Mouse (Mus musculus) neural tube, embryonic 11.5 days (tissue): Measurements from ENCODE around the gene Gm12185. TPM values are rescaled to one million over a fixed set of nuclear protein-coding genes. Genes with fewer than 3 reads are reported as not detected.
"Not testable (repeated sequence)": the region's sequence is repeated elsewhere in the genome, so short reads cannot be mapped to it uniquely, and the experiment has no call there.

Experiments used
- ATAC-seq: fragments of 200-750 bp; cut with Nextera tagmentation; 2 replicates; pipeline ENCODE4 v1.8.0; 2017; ENCODE audit warnings: moderate number of reproducible peaks, mild to moderate bottlenecking, moderate TSS enrichment, moderate library complexity; ENCODE audit not compliant: insufficient read depth, low FRiP score, low TSS enrichment
- DNase-seq: peaks from one replicate; pipeline ENCODE4 v3.0.0-alpha.2; 2015; ENCODE audit warnings: low spot score
- H3K27ac ChIP-seq: fragments of 300-500 bp; sonication (generic); 2 replicates; pipeline ENCODE4 v1.5.1; 2014; ENCODE audit warnings: low read depth, mild to moderate bottlenecking, low read length
- H3K27me3 ChIP-seq: fragments of 300-500 bp; sonication (generic); 2 replicates; pipeline ENCODE4 v1.6.1; 2014; ENCODE audit warnings: mild to moderate bottlenecking, low read length, mixed read lengths; ENCODE audit not compliant: control insufficient read depth, insufficient read depth
- H3K36me3 ChIP-seq: fragments of 300-500 bp; sonication (generic); 2 replicates; pipeline ENCODE4 v1.6.1; 2014; ENCODE audit warnings: mild to moderate bottlenecking, low read length, moderate library complexity, mixed read lengths; ENCODE audit not compliant: control insufficient read depth, insufficient read depth
- H3K4me1 ChIP-seq: fragments of 300-500 bp; sonication (generic); 2 replicates; pipeline ENCODE4 v1.6.1; 2014; ENCODE audit warnings: low read length, mixed read lengths; ENCODE audit not compliant: control insufficient read depth, insufficient read depth
- H3K4me2 ChIP-seq: fragments of 300-500 bp; sonication (generic); 2 replicates; pipeline ENCODE4 v1.6.1; 2014; ENCODE audit warnings: low read depth, mild to moderate bottlenecking, moderate library complexity
- H3K4me3 ChIP-seq: fragments of 300-500 bp; sonication (generic); 2 replicates; pipeline ENCODE4 v1.5.1; 2014; ENCODE audit warnings: low read depth, low read length
- H3K9ac ChIP-seq: fragments of 300-500 bp; sonication (generic); 2 replicates; pipeline ENCODE4 v1.6.1; 2014; ENCODE audit warnings: mild to moderate bottlenecking, low read length
- H3K9me3 ChIP-seq: fragments of 300-500 bp; sonication (generic); 2 replicates; pipeline ENCODE4 v1.6.1; 2016; ENCODE audit warnings: low read length; ENCODE audit not compliant: control insufficient read depth
- WGBS: fragments of 180-500 bp; shearing (Covaris S2); extraction: QIAGEN DNeasy Blood & Tissue Kit; methylation state at CpG from one replicate; pipeline ENCODE4 v1.1.7; 2014; 5-methylcytosine and 5-hydroxymethylcytosine counted together
- polyA plus RNA-seq: library from polyadenylated mRNA; unstranded; fragments of >200 nt; fragmentation: Nextera tagmentation; extraction: Ambion mirVana; gene quantifications from 2 replicates; pipeline ENCODE4 v1.2.1, GENCODE M21; 2014

The Gm12185 gene
- not detected in 2 replicates for polyA plus RNA-seq

DNA sequence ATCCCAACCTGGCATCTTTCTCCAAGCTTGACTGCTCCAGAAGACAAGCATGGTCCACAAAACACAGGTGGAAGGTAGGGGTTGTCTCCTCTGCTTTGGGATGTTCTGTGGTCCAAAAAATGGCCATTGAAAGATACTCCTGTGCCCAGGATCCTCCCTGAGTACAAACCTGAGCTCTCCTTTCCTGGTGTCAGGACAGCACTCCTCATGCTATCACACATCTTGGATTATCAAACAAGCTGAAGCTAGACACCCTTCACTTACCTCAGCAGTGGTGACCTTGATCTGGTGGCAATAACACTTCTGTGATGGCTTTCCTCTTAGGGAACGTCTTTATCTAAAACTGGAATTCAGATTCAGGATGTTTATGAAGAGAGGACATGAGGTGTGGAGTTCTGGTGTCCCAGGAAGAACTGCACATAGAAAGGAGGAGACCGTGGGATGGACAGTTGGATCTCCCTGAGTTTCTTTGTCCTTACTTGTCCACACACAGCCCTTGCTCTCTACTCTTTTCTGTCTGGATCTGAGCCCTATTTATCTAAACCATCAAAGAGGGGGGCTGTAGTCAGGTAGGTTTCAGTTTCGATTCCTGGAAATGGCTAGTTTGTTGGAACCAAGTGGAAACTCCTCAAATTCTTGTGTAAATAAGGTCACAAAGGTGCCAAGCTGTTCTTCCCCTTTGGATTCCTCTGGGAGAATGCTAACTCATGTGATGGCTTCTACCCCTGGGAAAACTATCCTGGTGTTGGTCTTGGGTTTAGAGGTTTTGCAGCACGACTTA, at the start of gene Gm12185:
Gene Gm12185, minus strand, starts transcription at position 487 of the 781 bp plus-strand sequence.
- H3K36me3 ChIP-seq, H3K9ac ChIP-seq, H3K27ac ChIP-seq, H3K4me2 ChIP-seq, DNase-seq, H3K4me1 ChIP-seq, H3K9me3 ChIP-seq, ATAC-seq, H3K27me3 ChIP-seq, H3K4me3 ChIP-seq: not testable (repeated sequence)
- 65% methylated on average over 4 of the region's 4 CpGs for WGBS

DNA sequence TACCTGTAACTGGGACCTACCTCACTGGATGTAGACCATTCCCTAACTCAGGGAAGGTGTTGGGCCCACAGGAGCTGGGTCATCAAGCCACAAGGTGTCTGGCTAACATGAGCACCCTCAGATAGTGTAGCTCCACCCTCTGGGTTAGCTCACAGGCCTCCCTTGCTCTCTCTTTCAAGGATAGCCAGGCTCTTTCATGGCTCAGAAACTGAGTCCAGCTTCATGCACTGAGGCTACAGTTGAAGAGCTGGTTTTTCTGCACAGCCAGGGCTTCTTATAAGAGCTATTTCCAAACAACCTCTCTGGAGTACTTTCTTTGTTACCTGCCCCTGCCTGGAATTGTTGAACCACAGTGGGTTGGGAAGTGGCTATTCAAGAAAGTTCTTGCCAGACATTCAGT, 20.0 kb upstream of the Gm12185 start:
- not testable (repeated sequence) for DNase-seq, H3K36me3 ChIP-seq, H3K4me3 ChIP-seq, H3K4me1 ChIP-seq, H3K9ac ChIP-seq, H3K27ac ChIP-seq, H3K4me2 ChIP-seq, ATAC-seq, H3K27me3 ChIP-seq, H3K9me3 ChIP-seq

DNA sequence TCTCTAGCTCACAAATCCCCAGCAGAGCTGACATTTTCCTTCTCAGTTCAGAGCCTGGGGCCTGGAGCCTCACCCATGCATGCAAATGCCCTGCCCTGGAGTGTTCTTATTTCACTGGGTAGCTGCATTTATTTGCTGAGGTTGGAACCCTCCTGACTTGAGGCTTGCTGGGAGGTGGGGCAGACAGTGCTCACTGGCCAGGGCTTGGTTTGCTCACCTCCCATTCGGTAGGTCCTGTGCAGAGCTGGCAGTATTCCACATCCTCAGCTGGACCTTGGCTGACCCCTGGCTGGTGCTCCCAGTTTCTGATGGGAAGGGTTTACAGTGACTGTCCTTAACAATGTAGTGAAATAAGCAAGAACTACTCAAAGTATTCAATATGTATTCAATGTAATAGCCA, 14.8 kb upstream of the Gm12185 start:
- not testable (repeated sequence) for H3K9me3 ChIP-seq, H3K36me3 ChIP-seq, H3K27ac ChIP-seq, H3K4me1 ChIP-seq, DNase-seq, H3K4me2 ChIP-seq, H3K27me3 ChIP-seq, H3K4me3 ChIP-seq, ATAC-seq, H3K9ac ChIP-seq
- no CpG with 5 or more reads among the region's 1 CpGs for WGBS

DNA sequence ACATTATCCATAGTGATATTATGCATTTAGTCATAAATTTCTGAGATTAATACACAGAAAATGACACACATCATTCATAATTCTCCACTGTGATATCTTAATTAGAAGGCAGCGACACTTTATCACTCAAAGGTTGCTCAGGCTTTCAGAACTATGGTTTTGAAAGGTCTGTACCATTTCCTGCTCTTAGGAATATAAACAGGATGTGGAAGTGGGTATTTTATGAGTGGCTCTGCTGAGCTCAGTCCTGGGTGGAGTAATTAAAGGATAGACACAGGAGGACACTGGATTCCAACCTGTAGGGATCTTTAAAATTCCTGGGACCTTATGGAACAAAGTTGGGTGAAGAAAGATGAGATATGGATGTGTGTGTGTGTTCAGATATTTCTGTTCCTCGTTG, 14.3 kb upstream of the Gm12185 start:
- WGBS: 89% methylated on average over 2 of the region's 2 CpGs

DNA sequence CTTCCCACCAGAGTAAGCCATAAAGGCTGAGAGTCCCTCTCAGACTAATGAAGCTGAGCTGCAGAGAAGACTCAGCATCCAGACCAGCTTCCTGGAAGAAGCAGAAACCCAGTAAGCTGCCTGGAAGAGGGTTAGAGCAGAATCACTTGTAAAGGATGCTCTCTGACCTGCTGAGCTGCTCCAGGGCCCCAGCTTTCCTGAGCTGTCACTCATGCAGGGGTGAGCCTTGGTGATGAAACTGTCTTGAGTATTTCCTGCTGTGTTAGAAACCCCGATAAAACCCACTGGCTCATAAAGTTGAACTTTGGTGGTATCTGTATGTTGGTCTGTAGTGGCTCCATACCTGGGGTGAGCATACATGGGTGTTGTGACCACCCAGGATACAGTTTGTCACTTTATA, 8.4 kb upstream of the Gm12185 start:
- not testable (repeated sequence) for H3K27me3 ChIP-seq, ATAC-seq, DNase-seq, H3K4me3 ChIP-seq, H3K9ac ChIP-seq, H3K4me1 ChIP-seq, H3K9me3 ChIP-seq, H3K36me3 ChIP-seq, H3K27ac ChIP-seq, H3K4me2 ChIP-seq
- 95% methylated on average over 1 of the region's 1 CpGs for WGBS

More for the DNA sequence above, 14.3 kb upstream of the Gm12185 start:
- H3K27me3 ChIP-seq, H3K27ac ChIP-seq, H3K4me1 ChIP-seq, H3K9me3 ChIP-seq, H3K9ac ChIP-seq, H3K4me3 ChIP-seq, DNase-seq, ATAC-seq, H3K4me2 ChIP-seq, H3K36me3 ChIP-seq: not testable (repeated sequence)

DNA sequence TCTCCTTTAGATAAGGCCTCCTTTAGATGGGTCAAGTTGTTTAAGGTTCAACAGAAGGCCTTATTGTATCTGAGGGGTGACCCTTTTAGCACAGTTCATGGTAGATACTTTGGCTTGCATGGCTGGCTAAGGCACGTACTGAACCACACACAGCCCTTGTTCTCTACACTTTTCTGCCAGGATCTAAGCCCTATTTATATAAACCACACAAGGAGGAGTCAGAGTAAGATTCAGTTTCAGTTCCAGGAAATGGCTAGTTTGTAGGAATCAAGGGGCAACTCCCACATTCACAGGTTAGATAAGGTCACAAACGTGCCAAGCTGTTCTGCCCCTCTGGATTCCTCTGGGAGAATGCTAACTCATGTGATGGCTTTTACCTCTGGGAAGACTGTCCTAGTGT, 2.0 kb upstream of the Gm12185 start, which contains the start of gene Tgtp1:
Gene Tgtp1, minus strand, starts transcription at position 155 of the 400 bp plus-strand sequence.
- not testable (repeated sequence) for DNase-seq, H3K36me3 ChIP-seq, H3K4me1 ChIP-seq, H3K9ac ChIP-seq, ATAC-seq, H3K4me3 ChIP-seq, H3K4me2 ChIP-seq, H3K27me3 ChIP-seq, H3K27ac ChIP-seq, H3K9me3 ChIP-seq
- 57% methylated on average over 2 of the region's 2 CpGs for WGBS

DNA sequence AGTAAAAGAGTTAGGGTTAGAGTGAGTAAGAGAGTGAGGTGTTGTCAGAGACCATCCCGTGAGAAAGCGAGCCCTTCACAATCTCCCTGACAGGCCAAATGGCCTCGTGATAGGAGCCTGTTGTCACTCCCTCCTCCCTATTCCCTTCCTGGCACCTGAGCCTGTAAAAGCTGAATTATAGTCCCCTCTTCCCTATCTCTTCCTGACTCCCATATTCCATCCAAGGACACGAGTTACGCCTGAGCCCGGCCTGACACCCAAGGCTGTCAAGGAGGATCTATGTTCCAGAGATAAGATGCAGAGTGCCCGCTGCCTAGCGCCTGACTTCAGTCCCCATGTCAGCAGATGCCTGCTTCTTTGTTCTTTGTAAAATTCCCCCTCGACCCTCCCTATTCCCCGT, 1.3 kb upstream of the Gm12185 start:
- not testable (repeated sequence) for H3K9ac ChIP-seq, DNase-seq, H3K4me2 ChIP-seq, H3K27me3 ChIP-seq, H3K4me3 ChIP-seq, H3K36me3 ChIP-seq, ATAC-seq, H3K9me3 ChIP-seq, H3K27ac ChIP-seq, H3K4me1 ChIP-seq
- 36% methylated on average over 10 of the region's 10 CpGs for WGBS

DNA sequence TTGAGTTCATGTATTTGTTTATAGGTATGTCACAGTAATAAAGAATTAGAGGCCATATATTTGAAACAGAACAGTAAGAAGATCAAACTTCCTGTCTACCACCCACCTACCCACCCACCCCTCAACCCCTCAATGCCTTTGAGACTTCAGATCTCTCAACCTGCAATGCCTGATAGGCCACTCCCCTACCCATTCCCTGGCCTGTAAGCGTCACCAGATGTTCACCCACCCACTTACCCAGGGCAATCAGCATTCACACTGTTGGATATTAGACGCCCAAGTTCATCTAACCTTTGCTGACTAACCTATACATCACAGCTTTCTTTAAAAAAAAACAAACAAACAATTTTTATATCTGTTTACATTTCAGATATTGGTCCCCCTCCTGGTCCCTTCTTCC, 2.0 kb downstream of the Gm12185 start:
- not testable (repeated sequence) for H3K27me3 ChIP-seq, H3K4me1 ChIP-seq, DNase-seq, ATAC-seq, H3K4me3 ChIP-seq, H3K4me2 ChIP-seq, H3K9ac ChIP-seq, H3K36me3 ChIP-seq, H3K27ac ChIP-seq, H3K9me3 ChIP-seq
- WGBS: 71% methylated on average over 2 of the region's 2 CpGs

DNA sequence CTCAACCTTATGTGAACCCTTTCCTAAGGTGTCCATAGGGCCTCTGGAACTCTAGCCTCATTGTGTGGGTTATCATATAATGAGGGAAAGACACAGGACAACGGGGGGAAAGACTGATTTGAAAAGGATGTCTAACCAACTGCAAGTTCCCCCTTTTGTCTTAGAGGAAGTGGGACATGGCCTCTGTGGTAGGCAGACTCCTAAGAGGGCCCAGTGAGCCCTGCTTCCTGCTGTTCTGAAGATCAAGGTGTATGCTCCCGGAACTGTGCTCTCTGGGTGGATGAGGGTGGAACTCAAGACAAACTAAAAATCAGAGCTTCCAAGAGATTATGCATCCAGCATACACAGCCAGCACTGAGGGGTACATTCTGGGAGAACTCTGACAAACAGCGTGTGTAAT, 3.8 kb downstream of the Gm12185 start:
- not testable (repeated sequence) for H3K9ac ChIP-seq, H3K9me3 ChIP-seq, H3K27me3 ChIP-seq, DNase-seq, H3K4me2 ChIP-seq, H3K27ac ChIP-seq, H3K4me1 ChIP-seq, H3K4me3 ChIP-seq, ATAC-seq, H3K36me3 ChIP-seq
- 75% methylated on average over 2 of the region's 3 CpGs for WGBS
